Mouse (Mus musculus): ENCODE data around the gene Zfp384. TPM values are rescaled to one million over a fixed set of nuclear protein-coding genes. Genes with fewer than 3 reads are reported as not detected.

Zfp384 gene
- polyA plus RNA-seq, 1 experiment from 2014 or later, result 12.8 TPM

DNA sequence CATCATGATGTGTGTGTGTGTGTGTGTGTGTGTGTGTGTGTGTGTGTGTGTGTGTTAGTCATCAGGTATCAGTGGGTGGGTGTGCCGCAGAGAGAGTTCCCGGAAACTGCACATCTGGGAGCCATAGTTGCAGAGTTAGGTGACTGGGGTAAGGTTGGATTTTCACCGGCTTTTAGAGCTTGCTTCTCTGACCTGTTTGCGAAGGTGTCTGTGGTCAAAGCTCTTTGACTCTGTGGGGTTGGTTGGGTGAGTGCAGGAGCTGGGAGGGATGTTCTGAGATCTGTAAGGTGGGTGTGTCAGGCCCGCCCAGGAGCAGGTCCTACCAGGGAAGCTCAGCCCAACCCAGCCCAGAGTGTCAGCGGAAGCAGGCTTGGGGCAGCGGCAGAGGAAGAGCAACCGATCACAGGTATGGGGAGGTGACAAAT is 58.6 kb downstream of the Zfp384 start, which contains the start of gene Lpar5:
Lpar5 (plus strand) TSS at position 350 of the 425 bp plus-strand sequence.
- WGBS, result 56% methylated on average over 8 of the region's 8 CpGs
- peaks cover 10% of the 10 kb centered on the region for H3K4me1 ChIP-seq (replicated peaks)
- DNase-seq (ENCODE audit: low spot score), result no peak
- no peak within 1 kb of the TSS for H3K27ac ChIP-seq
- no peaks in the 10 kb centered on the region for H3K27me3 ChIP-seq (ENCODE audit: insufficient read depth, poor library complexity, severe bottlenecking)
- no peaks in the 10 kb centered on the region for H3K9me3 ChIP-seq
- H3K36me3 ChIP-seq, result no peaks in the 10 kb centered on the region
- no peak within 1 kb of the TSS for H3K4me3 ChIP-seq

DNA sequence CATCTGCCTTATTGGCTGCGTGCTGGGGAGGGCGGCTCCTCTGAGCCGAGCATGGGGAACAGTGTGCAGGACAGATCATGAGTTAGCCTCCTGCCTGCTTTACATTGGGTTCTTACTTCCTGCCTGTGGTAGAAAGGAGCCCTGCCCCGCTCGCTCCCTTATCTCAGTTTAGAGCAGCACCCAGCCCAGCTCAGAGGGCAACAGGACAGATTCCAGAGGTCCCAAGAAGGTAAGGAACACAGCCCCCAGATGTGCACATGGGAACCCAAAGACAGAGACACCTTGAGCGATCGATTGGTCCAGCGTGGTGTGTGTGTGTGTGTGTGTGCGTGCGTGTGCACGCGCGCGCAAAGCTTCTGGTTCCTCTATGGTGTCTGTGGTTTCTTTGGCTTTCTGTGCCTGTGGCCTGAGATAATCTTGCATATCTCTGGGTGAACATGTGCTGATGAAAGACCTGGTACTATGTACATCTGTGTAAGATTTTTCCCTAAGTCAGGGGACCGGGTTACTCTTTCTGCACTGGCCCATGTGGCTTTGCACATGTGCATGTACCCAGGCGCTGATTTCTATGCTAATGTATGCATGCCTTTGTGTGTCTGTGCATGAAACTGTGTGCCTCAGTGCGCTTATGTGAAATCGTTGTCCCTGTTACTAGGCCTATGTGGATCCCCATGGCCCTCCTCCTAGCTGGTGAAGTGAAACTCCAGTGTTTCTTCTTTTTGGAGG is 62.4 kb downstream of the Zfp384 start:
- Histone ChIP-seq H3K27ac (peak overlapping the region; percentile 80), H3K36me3 (no peaks in the 10 kb centered on the region), H3K9me3 (no peaks in the 10 kb centered on the region), H3K4me3 (no peak overlapping the region), H3K4me1 (replicated peaks) (peaks cover 9% of the 10 kb centered on the region), H3K27me3 (ENCODE audit: insufficient read depth, poor library complexity, severe bottlenecking) (no peaks in the 10 kb centered on the region)
- 82% methylated on average over 18 of the region's 18 CpGs for WGBS
- DNase-seq (ENCODE audit: low spot score), result no peak

DNA sequence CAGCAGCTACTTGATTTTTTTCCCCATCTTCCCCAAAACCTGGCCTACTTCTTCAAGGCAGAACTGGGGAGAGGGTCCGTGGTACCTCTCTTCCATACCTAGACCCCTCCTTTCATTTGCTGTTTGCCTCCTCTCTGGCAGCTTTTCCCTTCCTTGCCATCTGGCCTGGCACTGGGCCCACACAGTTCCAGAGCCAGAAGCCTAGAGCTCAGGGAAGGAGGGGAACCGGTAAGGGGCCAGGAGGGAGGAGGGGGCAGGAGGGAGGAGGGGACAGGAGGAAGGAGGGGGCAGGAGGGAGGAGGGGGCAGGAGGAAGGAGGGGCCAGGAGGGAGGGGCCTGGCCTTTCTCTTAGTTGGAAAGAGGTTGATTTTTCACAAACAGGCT is 62.9 kb downstream of the Zfp384 start:
- H3K4me3 ChIP-seq, result no peak overlapping the region
- no peaks in the 10 kb centered on the region for H3K36me3 ChIP-seq
- no peaks in the 10 kb centered on the region for H3K9me3 ChIP-seq
- H3K27ac ChIP-seq, result peak overlapping the region; percentile 80
- no peaks in the 10 kb centered on the region for H3K27me3 ChIP-seq (ENCODE audit: insufficient read depth, poor library complexity, severe bottlenecking)
- 24% methylated on average over 2 of the region's 2 CpGs for WGBS
- DNase-seq (ENCODE audit: low spot score), result no peak
- peaks cover 9% of the 10 kb centered on the region for H3K4me1 ChIP-seq (replicated peaks)

DNA sequence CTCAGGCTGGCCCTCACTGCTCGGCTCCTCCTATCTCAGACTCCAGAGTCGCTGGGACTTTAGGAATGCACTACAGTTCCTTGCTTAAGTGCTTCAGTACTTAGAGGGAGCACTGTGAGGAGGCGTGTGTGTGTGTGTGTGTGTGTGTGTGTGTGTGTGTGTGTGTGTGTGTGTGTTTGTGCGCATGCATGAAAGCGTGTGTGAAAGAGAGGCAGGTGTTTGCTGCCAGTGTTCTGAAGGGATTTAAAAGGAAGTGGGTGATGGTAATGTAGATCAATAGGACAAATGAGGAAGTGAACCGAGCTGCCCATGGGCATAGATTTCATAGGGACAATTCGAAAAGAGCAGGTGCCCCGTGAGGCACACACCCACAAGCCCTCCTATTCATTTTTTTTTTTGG is 64.9 kb downstream of the Zfp384 start:
- Histone ChIP-seq H3K4me1 (replicated peaks) (peaks cover 9% of the 10 kb centered on the region), H3K27ac (no peak overlapping the region), H3K36me3 (no peaks in the 10 kb centered on the region), H3K27me3 (ENCODE audit: insufficient read depth, poor library complexity, severe bottlenecking) (no peaks in the 10 kb centered on the region), H3K9me3 (no peaks in the 10 kb centered on the region), H3K4me3 (no peak overlapping the region)
- no peak for DNase-seq (ENCODE audit: low spot score)
- WGBS, result 76% methylated on average over 8 of the region's 8 CpGs

DNA sequence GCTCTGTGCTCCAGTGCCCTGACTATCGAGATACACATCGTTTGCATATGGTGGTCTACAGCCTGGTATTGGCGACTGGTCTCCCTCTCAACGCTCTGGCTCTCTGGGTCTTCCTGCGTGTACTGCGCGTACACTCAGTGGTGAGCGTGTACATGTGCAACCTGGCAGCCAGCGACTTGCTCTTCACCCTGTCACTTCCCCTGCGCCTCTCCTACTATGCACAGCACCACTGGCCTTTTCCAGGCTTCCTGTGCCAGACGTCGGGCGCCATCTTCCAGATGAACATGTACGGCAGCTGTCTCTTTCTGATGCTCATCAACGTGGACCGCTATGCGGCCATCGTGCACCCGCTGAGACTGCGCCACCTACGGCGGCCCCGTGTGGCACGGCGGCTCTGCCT is 72.4 kb downstream of the Zfp384 start:
- 26% methylated on average over 25 of the region's 25 CpGs for WGBS
- Histone ChIP-seq H3K27me3 (ENCODE audit: insufficient read depth, poor library complexity, severe bottlenecking) (peaks cover 26% of the 10 kb centered on the region), H3K4me1 (replicated peaks) (peaks cover 24% of the 10 kb centered on the region), H3K36me3 (no peaks in the 10 kb centered on the region), H3K27ac (peak overlapping the region; percentile 91), H3K9me3 (no peaks in the 10 kb centered on the region), H3K4me3 (peak overlapping the region; percentile 57)
- no peak for DNase-seq (ENCODE audit: low spot score)

DNA sequence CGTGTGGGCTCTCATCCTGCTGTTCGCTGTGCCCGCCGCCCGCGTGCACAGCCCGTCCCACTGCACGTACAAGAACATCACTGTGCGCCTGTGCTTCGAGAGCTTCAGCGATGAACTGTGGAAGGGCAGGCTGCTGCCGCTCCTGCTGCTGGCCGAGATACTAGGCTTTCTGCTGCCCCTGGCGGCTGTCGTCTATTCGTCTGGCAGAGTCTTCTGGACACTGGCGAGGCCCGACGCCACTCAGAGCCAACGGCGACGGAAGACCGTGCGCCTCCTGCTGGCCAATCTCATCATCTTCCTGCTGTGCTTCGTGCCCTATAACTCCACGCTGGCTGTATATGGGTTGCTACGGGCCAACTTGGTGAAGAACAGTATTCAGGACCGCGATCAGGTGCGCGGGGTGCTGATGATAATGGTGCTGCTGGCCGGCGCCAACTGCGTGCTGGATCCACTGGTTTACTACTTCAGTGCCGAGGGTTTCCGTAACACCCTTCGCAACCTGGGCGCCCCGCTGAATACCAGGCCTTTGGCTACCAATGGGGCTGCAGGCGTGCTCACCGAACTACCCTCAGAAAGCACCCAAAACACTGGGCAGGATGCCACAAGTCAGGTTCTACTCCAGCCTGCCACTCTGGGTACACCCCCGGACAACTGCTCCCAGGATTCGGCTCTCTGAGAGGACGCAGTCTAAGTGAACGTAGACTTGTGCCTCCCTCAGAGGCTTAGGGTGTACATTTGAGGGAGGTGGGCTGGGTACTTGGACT is 73.0 kb downstream of the Zfp384 start:
- 21% methylated on average over 45 of the region's 45 CpGs for WGBS
- no peaks in the 10 kb centered on the region for H3K9me3 ChIP-seq
- DNase-seq (ENCODE audit: low spot score), result peak; percentile 94
- peaks cover 26% of the 10 kb centered on the region for H3K27me3 ChIP-seq (ENCODE audit: insufficient read depth, poor library complexity, severe bottlenecking)
- H3K27ac ChIP-seq, result peak overlapping the region; percentile 91
- H3K4me1 ChIP-seq (replicated peaks), result peaks cover 24% of the 10 kb centered on the region
- H3K4me3 ChIP-seq, result peak overlapping the region; percentile 57
- no peaks in the 10 kb centered on the region for H3K36me3 ChIP-seq

DNA sequence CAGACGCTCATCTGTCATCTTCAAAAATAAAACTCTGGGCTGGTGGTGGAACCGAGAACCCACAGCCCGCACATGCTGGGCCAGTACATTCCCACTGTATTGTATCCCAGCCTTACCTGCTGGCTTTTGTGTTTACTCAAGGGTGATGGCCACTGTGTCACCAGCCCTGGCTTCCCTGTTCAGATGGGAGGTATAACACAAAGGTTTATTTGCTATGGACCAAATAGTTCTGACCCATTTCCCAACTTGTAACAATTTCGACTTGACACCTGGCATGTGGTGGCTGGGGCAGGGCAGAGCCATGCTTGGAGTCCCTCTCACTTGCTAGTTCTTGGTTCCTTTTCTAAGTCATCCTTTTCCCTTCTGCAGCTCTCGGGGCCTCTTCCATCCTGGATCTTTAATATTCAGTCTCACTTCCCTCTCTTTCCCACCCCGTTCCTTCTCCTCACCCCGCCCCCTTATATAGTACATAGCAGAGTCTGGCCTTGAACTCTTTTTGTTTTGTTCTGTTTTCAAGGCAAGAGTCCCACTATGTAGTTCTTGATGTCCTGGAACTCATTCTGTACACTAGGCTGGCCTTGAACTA is 73.9 kb downstream of the Zfp384 start:
- Histone ChIP-seq H3K4me3 (no peak overlapping the region), H3K27me3 (ENCODE audit: insufficient read depth, poor library complexity, severe bottlenecking) (peaks cover 26% of the 10 kb centered on the region), H3K4me1 (replicated peaks) (peaks cover 24% of the 10 kb centered on the region), H3K36me3 (no peaks in the 10 kb centered on the region), H3K27ac (no peak overlapping the region), H3K9me3 (no peaks in the 10 kb centered on the region)
- DNase-seq (ENCODE audit: low spot score), result no peak
- 88% methylated on average over 7 of the region's 7 CpGs for WGBS

DNA sequence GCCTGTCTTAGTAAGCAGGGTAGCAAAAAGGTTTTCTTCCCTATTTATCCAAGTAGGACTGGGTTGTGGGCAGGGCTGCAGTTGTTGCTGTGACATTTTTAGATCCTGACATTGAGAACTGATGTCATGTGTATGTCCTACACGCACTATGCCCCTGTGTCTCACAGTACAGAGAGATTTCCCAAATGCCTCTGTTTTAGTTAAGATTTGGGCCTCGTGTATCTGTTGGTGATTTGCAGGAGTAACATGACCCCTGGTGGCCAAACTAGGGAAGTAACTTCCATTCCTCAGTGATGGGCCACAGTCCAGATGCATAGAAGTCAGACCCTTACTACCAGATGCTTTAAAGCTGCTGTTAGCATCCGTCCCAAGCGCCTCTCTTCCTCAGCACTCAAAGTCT is 75.5 kb downstream of the Zfp384 start:
- peak overlapping the region; percentile 73; the same call in 1 of the 2 replicates for H3K27ac ChIP-seq
- peak; percentile 67 for DNase-seq (ENCODE audit: low spot score)
- no peaks in the 10 kb centered on the region for H3K9me3 ChIP-seq
- no peak overlapping the region for H3K4me3 ChIP-seq
- 6% methylated on average over 4 of the region's 4 CpGs for WGBS
- H3K4me1 ChIP-seq (replicated peaks), result peaks cover 40% of the 10 kb centered on the region
- peaks cover 22% of the 10 kb centered on the region for H3K27me3 ChIP-seq (ENCODE audit: insufficient read depth, poor library complexity, severe bottlenecking)
- no peaks in the 10 kb centered on the region for H3K36me3 ChIP-seq

Other genes starting within 250 kb of the Zfp384 start
- gene Eno2, start 239.5 kb upstream of the Zfp384 start, polyA plus RNA-seq (2016; fragmentation: Nextera tagmentation; extraction: Ambion mirVana), result 3.4 and 5.4 TPM in 2 replicates
- gene Lrrc23, start 229.4 kb upstream of the Zfp384 start, polyA plus RNA-seq (2016; fragmentation: Nextera tagmentation; extraction: Ambion mirVana), result 2.5 and 4.8 TPM in 2 replicates
- gene Spsb2, start 200.5 kb upstream of the Zfp384 start, polyA plus RNA-seq (2016; fragmentation: Nextera tagmentation; extraction: Ambion mirVana), result 8.3 and 8.7 TPM in 2 replicates
- 794 and 931 TPM in 2 replicates for gene Tpi1, start 194.8 kb upstream of the Zfp384 start, polyA plus RNA-seq (2016; fragmentation: Nextera tagmentation; extraction: Ambion mirVana)
- gene Usp5, start 179.7 kb upstream of the Zfp384 start, polyA plus RNA-seq (2016; fragmentation: Nextera tagmentation; extraction: Ambion mirVana), result 206 and 211 TPM in 2 replicates
- 232 and 255 TPM in 2 replicates for gene Cdca3, start 179.6 kb upstream of the Zfp384 start, polyA plus RNA-seq (2016; fragmentation: Nextera tagmentation; extraction: Ambion mirVana)
- gene Gnb3, start 168.9 kb upstream of the Zfp384 start, polyA plus RNA-seq (2016; fragmentation: Nextera tagmentation; extraction: Ambion mirVana), result 0.44 and 0.76 TPM in 2 replicates
- 12.6 and 13.4 TPM in 2 replicates for gene P3h3, start 151.4 kb upstream of the Zfp384 start, polyA plus RNA-seq (2016; fragmentation: Nextera tagmentation; extraction: Ambion mirVana)
- 2.3 and 5.0 TPM in 2 replicates for gene Gpr162, start 145.2 kb upstream of the Zfp384 start, polyA plus RNA-seq (2016; fragmentation: Nextera tagmentation; extraction: Ambion mirVana)
- not detected in 2 replicates for gene Cd4, start 120.9 kb upstream of the Zfp384 start, polyA plus RNA-seq (2016; fragmentation: Nextera tagmentation; extraction: Ambion mirVana)
- 1.1 and 1.3 TPM in 2 replicates for gene Lag3, start 97.4 kb upstream of the Zfp384 start, polyA plus RNA-seq (2016; fragmentation: Nextera tagmentation; extraction: Ambion mirVana)
- 271 and 416 TPM in 2 replicates for gene Ptms, start 89.0 kb upstream of the Zfp384 start, polyA plus RNA-seq (2016; fragmentation: Nextera tagmentation; extraction: Ambion mirVana)
- gene Mlf2, start 77.8 kb upstream of the Zfp384 start, polyA plus RNA-seq (2016; fragmentation: Nextera tagmentation; extraction: Ambion mirVana), result 417 and 499 TPM in 2 replicates
- 130 and 138 TPM in 2 replicates for gene Cops7a, start 43.6 kb upstream of the Zfp384 start, polyA plus RNA-seq (2016; fragmentation: Nextera tagmentation; extraction: Ambion mirVana)
- gene Pianp, start 12.5 kb upstream of the Zfp384 start, polyA plus RNA-seq (2016; fragmentation: Nextera tagmentation; extraction: Ambion mirVana), result 0.85 and 2.4 TPM in 2 replicates
- 125 and 153 TPM in 2 replicates for gene Ing4, start 30.6 kb downstream of the Zfp384 start, polyA plus RNA-seq (2016; fragmentation: Nextera tagmentation; extraction: Ambion mirVana)
- 13.1 and 15.5 TPM in 2 replicates for gene Acrbp, start 40.5 kb downstream of the Zfp384 start, polyA plus RNA-seq (2016; fragmentation: Nextera tagmentation; extraction: Ambion mirVana)
- gene Lpar5, start 58.8 kb downstream of the Zfp384 start, polyA plus RNA-seq (2016; fragmentation: Nextera tagmentation; extraction: Ambion mirVana), result 0.10 TPM in 1 of 2 replicates, not detected in the other
- 95.7 and 97.6 TPM in 2 replicates for gene Chd4, start 86.8 kb downstream of the Zfp384 start, polyA plus RNA-seq (2016; fragmentation: Nextera tagmentation; extraction: Ambion mirVana)
- 67.6 and 83.8 TPM in 2 replicates for gene Nop2, start 122.8 kb downstream of the Zfp384 start, polyA plus RNA-seq (2016; fragmentation: Nextera tagmentation; extraction: Ambion mirVana)
- gene Iffo1, start 136.1 kb downstream of the Zfp384 start, polyA plus RNA-seq (2016; fragmentation: Nextera tagmentation; extraction: Ambion mirVana), result 12.5 and 18.3 TPM in 2 replicates
- gene Gapdh, start 157.3 kb downstream of the Zfp384 start, polyA plus RNA-seq (2016; fragmentation: Nextera tagmentation; extraction: Ambion mirVana), result 2,613 and 2,865 TPM in 2 replicates
- 199 and 233 TPM in 2 replicates for gene Ncapd2, start 182.6 kb downstream of the Zfp384 start, polyA plus RNA-seq (2016; fragmentation: Nextera tagmentation; extraction: Ambion mirVana)
- gene Mrpl51, start 182.7 kb downstream of the Zfp384 start, polyA plus RNA-seq (2016; fragmentation: Nextera tagmentation; extraction: Ambion mirVana), result 206 and 213 TPM in 2 replicates
- gene Vamp1, start 206.4 kb downstream of the Zfp384 start, polyA plus RNA-seq (2016; fragmentation: Nextera tagmentation; extraction: Ambion mirVana), result 3.3 and 3.9 TPM in 2 replicates
- gene Tapbpl, start 222.7 kb downstream of the Zfp384 start, polyA plus RNA-seq (2016; fragmentation: Nextera tagmentation; extraction: Ambion mirVana), result 1.9 TPM in 2 replicates
- gene Cd27, start 227.9 kb downstream of the Zfp384 start, polyA plus RNA-seq (2016; fragmentation: Nextera tagmentation; extraction: Ambion mirVana), result 1.2 TPM in 2 replicates

Measured in hindbrain, embryonic 10.5 days (tissue).